Mouse (Mus musculus): ENCODE results near the gene Gpr15. TPM values are rescaled to one million over a fixed set of nuclear protein-coding genes. Genes with fewer than 3 reads are reported as not detected.

The Gpr15 gene
- polyA plus RNA-seq, 1 experiment from 2014 or later, result not detected

- no peak for ATAC-seq (ENCODE audit: low FRiP score)
- Histone ChIP-seq H3K9me3 (ENCODE audit: control insufficient read depth, low read length) (no peaks in the 10 kb centered on the region), H3K36me3 (replicated peaks; ENCODE audit: control insufficient read depth, insufficient read depth) (no peaks in the 10 kb centered on the region), H3K4me1 (replicated peaks; ENCODE audit: control insufficient read depth, insufficient read depth, low read length) (no peaks in the 10 kb centered on the region), H3K4me3 (replicated peaks; ENCODE audit: low read length) (no peak overlapping the region), H3K9ac (no peak overlapping the region), H3K27me3 (ENCODE audit: control insufficient read depth, insufficient read depth, low read length) (no peaks in the 10 kb centered on the region), H3K4me2 (replicated peaks) (no peak overlapping the region), H3K27ac (no peak overlapping the region)
- WGBS, result 92% methylated on average over 5 of the region's 5 CpGs
- DNase-seq (ENCODE audit: low spot score), result no peak
Observed at GRCm38 (mm10) chr16:58690322-58690732, 28.5 kb downstream of the Gpr15 start.

- 90% methylated on average over 5 of the region's 5 CpGs for WGBS
- Histone ChIP-seq H3K9me3 (ENCODE audit: control insufficient read depth, low read length) (no peaks in the 10 kb centered on the region), H3K9ac (no peak overlapping the region), H3K27ac (no peak overlapping the region), H3K4me3 (replicated peaks; ENCODE audit: low read length) (no peak overlapping the region), H3K4me2 (replicated peaks) (no peak overlapping the region), H3K36me3 (replicated peaks; ENCODE audit: control insufficient read depth, insufficient read depth) (no peaks in the 10 kb centered on the region), H3K4me1 (replicated peaks; ENCODE audit: control insufficient read depth, insufficient read depth, low read length) (no peaks in the 10 kb centered on the region), H3K27me3 (ENCODE audit: control insufficient read depth, insufficient read depth, low read length) (no peaks in the 10 kb centered on the region)
- no peak for DNase-seq (ENCODE audit: low spot score)
- no peak for ATAC-seq (ENCODE audit: low FRiP score)
Observed at GRCm38 (mm10) chr16:58689555-58690169, 29.2 kb downstream of the Gpr15 start.

- H3K4me3 ChIP-seq (replicated peaks; ENCODE audit: low read length), result no peak overlapping the region
- no peaks in the 10 kb centered on the region for H3K36me3 ChIP-seq (replicated peaks; ENCODE audit: control insufficient read depth, insufficient read depth)
- H3K9me3 ChIP-seq (ENCODE audit: control insufficient read depth, low read length), result no peaks in the 10 kb centered on the region
- ATAC-seq (ENCODE audit: low FRiP score), result no peak
- 96% methylated on average over 1 of the region's 1 CpGs for WGBS
- H3K27me3 ChIP-seq (ENCODE audit: control insufficient read depth, insufficient read depth, low read length), result no peaks in the 10 kb centered on the region
- H3K4me1 ChIP-seq (replicated peaks; ENCODE audit: control insufficient read depth, insufficient read depth, low read length), result no peaks in the 10 kb centered on the region
- no peak overlapping the region for H3K4me2 ChIP-seq (replicated peaks)
- no peak overlapping the region for H3K27ac ChIP-seq
- DNase-seq (ENCODE audit: low spot score), result no peak
- no peak overlapping the region for H3K9ac ChIP-seq
Observed at GRCm38 (mm10) chr16:58688534-58688933, 30.3 kb downstream of the Gpr15 start.

- Histone ChIP-seq H3K27me3 (ENCODE audit: control insufficient read depth, insufficient read depth, low read length) (no peaks in the 10 kb centered on the region), H3K36me3 (replicated peaks; ENCODE audit: control insufficient read depth, insufficient read depth) (0 out of 2 replicates have a peak, but pooled peaks cover 5% of the 10 kb centered on the region), H3K4me3 (replicated peaks; ENCODE audit: low read length) (no peak overlapping the region), H3K9ac (no peak overlapping the region), H3K4me1 (replicated peaks; ENCODE audit: control insufficient read depth, insufficient read depth, low read length) (no peaks in the 10 kb centered on the region), H3K4me2 (replicated peaks) (no peak overlapping the region), H3K27ac (no peak overlapping the region), H3K9me3 (ENCODE audit: control insufficient read depth, low read length) (no peaks in the 10 kb centered on the region)
- DNase-seq (ENCODE audit: low spot score), result no peak
- 85% methylated on average over 20 of the region's 20 CpGs for WGBS
- ATAC-seq (ENCODE audit: low FRiP score), result no peak
Observed at GRCm38 (mm10) chr16:58685548-58686537, 33.0 kb downstream of the Gpr15 start.

GRCm38 (mm10) chr16:58684537-58684936 is 34.3 kb downstream of the Gpr15 start:
- no peaks in the 10 kb centered on the region for H3K9me3 ChIP-seq (ENCODE audit: control insufficient read depth, low read length)
- ATAC-seq (ENCODE audit: low FRiP score), result no peak
- no peaks in the 10 kb centered on the region for H3K27me3 ChIP-seq (ENCODE audit: control insufficient read depth, insufficient read depth, low read length)
- peaks cover 10% of the 10 kb centered on the region; the same call in 1 of the 2 replicates for H3K36me3 ChIP-seq (replicated peaks; ENCODE audit: control insufficient read depth, insufficient read depth)
- no peak overlapping the region for H3K4me3 ChIP-seq (replicated peaks; ENCODE audit: low read length)
- no peaks in the 10 kb centered on the region for H3K4me1 ChIP-seq (replicated peaks; ENCODE audit: control insufficient read depth, insufficient read depth, low read length)
- H3K27ac ChIP-seq, result no peak overlapping the region
- H3K9ac ChIP-seq, result no peak overlapping the region
- no peak for DNase-seq (ENCODE audit: low spot score)
- H3K4me2 ChIP-seq (replicated peaks), result no peak overlapping the region

- DNase-seq (ENCODE audit: low spot score), result no peak
- Histone ChIP-seq H3K36me3 (replicated peaks; ENCODE audit: control insufficient read depth, insufficient read depth) (peaks cover 10% of the 10 kb centered on the region), H3K4me3 (replicated peaks; ENCODE audit: low read length) (no peak overlapping the region), H3K4me2 (replicated peaks) (no peak overlapping the region), H3K27ac (no peak overlapping the region), H3K27me3 (ENCODE audit: control insufficient read depth, insufficient read depth, low read length) (no peaks in the 10 kb centered on the region), H3K9me3 (ENCODE audit: control insufficient read depth, low read length) (no peaks in the 10 kb centered on the region), H3K4me1 (replicated peaks; ENCODE audit: control insufficient read depth, insufficient read depth, low read length) (no peaks in the 10 kb centered on the region), H3K9ac (no peak overlapping the region)
- no peak for ATAC-seq (ENCODE audit: low FRiP score)
- 94% methylated on average over 4 of the region's 4 CpGs for WGBS
Observed at GRCm38 (mm10) chr16:58683911-58684310, 35.0 kb downstream of the Gpr15 start.

GRCm38 (mm10) chr16:58682870-58683269 is 36.0 kb downstream of the Gpr15 start:
- Histone ChIP-seq H3K4me2 (replicated peaks) (no peak overlapping the region), H3K36me3 (replicated peaks; ENCODE audit: control insufficient read depth, insufficient read depth) (peaks cover 18% of the 10 kb centered on the region), H3K4me3 (replicated peaks; ENCODE audit: low read length) (no peak overlapping the region), H3K27ac (no peak overlapping the region), H3K9me3 (ENCODE audit: control insufficient read depth, low read length) (no peaks in the 10 kb centered on the region), H3K4me1 (replicated peaks; ENCODE audit: control insufficient read depth, insufficient read depth, low read length) (no peaks in the 10 kb centered on the region), H3K27me3 (ENCODE audit: control insufficient read depth, insufficient read depth, low read length) (no peaks in the 10 kb centered on the region), H3K9ac (no peak overlapping the region)
- WGBS, result 87% methylated on average over 7 of the region's 7 CpGs
- ATAC-seq (ENCODE audit: low FRiP score) (no peak), DNase-seq (ENCODE audit: low spot score) (no peak)

GRCm38 (mm10) chr16:58682046-58682445 is 36.8 kb downstream of the Gpr15 start:
- H3K36me3 ChIP-seq (replicated peaks; ENCODE audit: control insufficient read depth, insufficient read depth), result peaks cover 26% of the 10 kb centered on the region
- DNase-seq (ENCODE audit: low spot score) (no peak), ATAC-seq (ENCODE audit: low FRiP score) (no peak)
- H3K9ac ChIP-seq, result no peak overlapping the region
- WGBS, result 92% methylated on average over 6 of the region's 6 CpGs
- no peaks in the 10 kb centered on the region for H3K27me3 ChIP-seq (ENCODE audit: control insufficient read depth, insufficient read depth, low read length)
- H3K27ac ChIP-seq, result no peak overlapping the region
- H3K4me2 ChIP-seq (replicated peaks), result no peak overlapping the region
- no peaks in the 10 kb centered on the region for H3K4me1 ChIP-seq (replicated peaks; ENCODE audit: control insufficient read depth, insufficient read depth, low read length)
- no peaks in the 10 kb centered on the region for H3K9me3 ChIP-seq (ENCODE audit: control insufficient read depth, low read length)
- H3K4me3 ChIP-seq (replicated peaks; ENCODE audit: low read length), result no peak overlapping the region

GRCm38 (mm10) chr16:58678660-58679059 is 40.2 kb downstream of the Gpr15 start:
- no peak for ATAC-seq (ENCODE audit: low FRiP score)

More at GRCm38 (mm10) chr16:58678660-58679059, 40.2 kb downstream of the Gpr15 start:
- peaks cover 56% of the 10 kb centered on the region for H3K36me3 ChIP-seq (replicated peaks; ENCODE audit: control insufficient read depth, insufficient read depth)
- no peak overlapping the region for H3K9ac ChIP-seq
- H3K4me3 ChIP-seq (replicated peaks; ENCODE audit: low read length), result no peak overlapping the region
- no peaks in the 10 kb centered on the region for H3K27me3 ChIP-seq (ENCODE audit: control insufficient read depth, insufficient read depth, low read length)
- H3K27ac ChIP-seq, result no peak overlapping the region
- no peaks in the 10 kb centered on the region for H3K4me1 ChIP-seq (replicated peaks; ENCODE audit: control insufficient read depth, insufficient read depth, low read length)
- H3K4me2 ChIP-seq (replicated peaks), result no peak overlapping the region
- no peaks in the 10 kb centered on the region for H3K9me3 ChIP-seq (ENCODE audit: control insufficient read depth, low read length)
- WGBS, result 82% methylated on average over 7 of the region's 7 CpGs
- DNase-seq (ENCODE audit: low spot score), result no peak

Measured in hindbrain, embryonic 14.5 days (tissue).